Mouse (Mus musculus) T-helper 2 cell (primary cell): Measurements from ENCODE around the gene Armc2.

ENCODE experiments used
- in situ Hi-C: fragments of 300-600 bp; cut with MboI, MseI; formaldehyde crosslinking; loops from one replicate; pipeline ENCODE4 v1.15.1; 2025; ENCODE audit warnings: high pct_unique_total_duplicates

Armc2 gene

DNA sequence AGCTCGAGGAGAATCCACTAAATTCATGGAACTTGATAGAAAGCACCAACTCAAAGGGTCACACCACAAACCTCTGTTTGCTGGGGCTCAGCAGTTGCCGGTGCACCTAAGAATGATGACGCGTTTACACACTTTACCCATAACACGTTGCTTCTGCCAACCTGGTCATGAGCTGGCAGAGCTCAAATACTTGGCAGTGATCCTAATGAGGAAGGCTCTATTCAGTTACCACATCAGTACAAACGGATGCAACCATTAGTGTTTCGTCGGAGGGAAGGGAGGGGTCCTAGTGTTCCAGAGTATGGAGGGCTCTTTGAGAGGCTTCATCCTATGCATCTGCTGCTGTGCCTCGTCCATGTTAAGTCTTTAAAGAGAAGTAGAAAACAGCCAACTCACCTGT, 3.3 kb upstream of the Armc2 start:
- in situ Hi-C loops: no loop called here

DNA sequence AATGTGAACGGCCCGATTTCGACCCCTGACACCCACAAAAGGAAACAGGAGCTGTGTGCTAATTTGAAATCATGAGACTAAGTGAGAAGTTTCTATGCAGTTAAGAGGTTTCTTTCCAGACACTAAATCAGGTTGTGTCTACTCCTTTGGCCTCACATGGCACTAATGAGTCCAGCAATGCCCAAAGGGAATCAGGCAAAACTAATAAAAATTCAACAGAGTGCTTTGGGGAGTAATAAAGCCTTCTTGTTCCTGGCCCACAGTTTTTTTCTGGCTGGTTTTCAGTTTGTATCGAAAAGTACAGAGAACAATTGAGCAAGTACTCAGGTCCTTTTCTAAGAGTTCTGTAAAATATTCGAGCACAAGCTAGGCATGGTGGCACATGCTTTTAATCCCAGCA, 4.2 kb downstream of the Armc2 start:
- in situ Hi-C loops: no loop called here

DNA sequence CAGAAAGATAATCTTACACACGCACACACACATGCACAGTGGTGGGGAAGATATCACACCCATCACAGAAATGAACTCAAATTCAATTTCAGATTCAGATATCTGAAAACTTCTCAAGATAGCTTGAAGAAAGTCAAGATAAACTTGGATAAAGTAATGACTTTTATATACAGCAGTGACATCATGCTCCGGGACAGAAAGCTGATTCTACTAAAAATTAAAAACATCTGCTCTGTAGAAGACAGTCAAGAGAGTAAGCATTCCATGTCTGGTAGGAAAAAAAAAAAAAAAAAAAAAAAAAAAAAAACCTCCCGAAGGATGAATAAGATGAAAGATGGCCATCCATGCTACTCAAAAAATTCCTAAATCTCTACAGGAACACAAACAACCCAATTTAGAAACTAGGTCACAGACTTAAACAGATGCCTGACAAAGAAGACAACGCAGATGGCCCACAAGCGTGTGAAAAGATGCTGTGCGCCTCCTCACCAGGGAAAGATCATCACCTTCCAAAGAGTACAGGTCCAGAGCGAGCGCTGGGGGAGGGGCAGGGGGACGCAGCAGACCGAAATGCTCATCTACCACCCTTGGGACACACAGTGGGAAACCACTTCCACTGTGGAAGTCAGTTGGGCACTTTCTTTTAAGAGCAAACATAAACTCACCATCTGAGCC, 7.3 kb downstream of the Armc2 start:
- in situ Hi-C loops: no loop called here

DNA sequence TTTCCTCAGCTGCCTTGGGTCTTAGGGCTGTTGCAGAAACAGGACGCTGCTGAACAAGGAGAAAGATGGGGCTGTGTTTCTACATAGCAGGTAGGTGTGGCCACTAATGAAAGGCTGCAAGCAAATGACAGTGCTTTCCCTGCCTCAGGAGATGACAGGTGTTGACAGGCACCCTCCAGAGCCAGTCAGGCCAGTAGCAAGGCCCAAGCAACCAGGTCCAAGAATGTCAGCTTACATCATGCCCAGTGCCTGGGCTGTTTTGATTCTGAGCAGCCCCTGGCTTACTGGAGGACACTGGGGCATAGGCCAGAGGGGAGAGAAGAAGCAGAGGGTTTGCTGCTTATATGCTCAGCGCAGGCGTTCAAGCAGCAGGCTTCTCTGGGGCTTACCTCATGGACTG, 13.0 kb downstream of the Armc2 start:
- in situ Hi-C loops: no loop called here

DNA sequence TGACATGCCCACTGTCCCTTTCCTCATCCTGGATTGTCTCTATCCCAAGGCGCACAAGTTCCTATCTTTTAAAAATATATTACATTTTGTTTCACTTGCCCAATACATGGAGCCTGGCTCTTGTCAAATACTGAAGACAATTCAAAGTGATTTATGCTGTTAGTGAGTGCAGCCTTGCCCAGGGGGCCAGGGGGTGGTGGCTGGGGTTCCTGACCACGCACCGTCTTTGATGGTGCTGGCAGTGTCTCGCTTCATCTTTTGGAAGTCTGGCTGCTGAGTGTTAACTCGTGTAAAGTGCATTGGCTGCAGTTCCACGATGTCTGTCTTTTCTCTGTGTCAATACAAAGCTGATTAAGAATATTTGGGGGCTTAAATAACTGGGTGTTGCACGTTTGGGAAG, 13.6 kb downstream of the Armc2 start:
- in situ Hi-C loops: no loop called here

DNA sequence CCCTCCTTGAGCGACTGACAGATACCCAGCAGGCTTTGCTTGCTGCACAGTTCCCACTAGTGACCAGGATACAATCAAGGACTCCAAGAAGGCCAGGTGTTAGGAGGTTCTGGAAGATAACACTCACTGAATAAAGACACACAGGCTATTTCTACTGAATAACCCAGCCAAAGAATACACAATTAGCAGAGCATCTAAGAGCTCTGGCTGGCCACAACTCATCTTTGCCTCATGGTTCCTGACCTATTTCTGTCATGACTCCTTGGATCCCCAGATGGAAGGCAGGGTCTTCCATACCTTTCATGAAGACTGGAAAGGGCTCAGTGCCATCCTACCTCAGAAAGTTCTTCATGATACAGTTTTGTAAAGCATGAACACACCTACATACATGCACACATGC, 14.2 kb downstream of the Armc2 start:
- in situ Hi-C loops: no loop called here

DNA sequence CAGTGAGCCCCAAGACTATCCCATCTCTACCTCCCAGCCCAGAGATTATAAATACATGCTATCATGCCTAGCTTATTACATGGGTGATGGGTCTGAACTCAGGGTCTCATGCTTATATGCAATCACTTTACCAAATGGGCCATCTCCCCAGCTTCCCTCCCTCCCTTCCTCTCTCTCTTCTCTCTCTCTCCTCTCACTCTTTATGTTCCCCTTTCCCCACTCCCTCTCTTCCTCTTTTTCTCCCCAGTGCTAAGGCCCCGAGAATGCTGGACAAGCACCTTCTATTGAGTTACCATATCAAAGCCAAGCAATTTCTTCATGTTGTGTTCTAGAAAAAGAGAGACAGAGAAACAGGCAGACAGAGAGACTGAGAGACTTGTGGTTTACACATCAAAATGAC, 14.7 kb downstream of the Armc2 start:
- in situ Hi-C loops: no loop called here

DNA sequence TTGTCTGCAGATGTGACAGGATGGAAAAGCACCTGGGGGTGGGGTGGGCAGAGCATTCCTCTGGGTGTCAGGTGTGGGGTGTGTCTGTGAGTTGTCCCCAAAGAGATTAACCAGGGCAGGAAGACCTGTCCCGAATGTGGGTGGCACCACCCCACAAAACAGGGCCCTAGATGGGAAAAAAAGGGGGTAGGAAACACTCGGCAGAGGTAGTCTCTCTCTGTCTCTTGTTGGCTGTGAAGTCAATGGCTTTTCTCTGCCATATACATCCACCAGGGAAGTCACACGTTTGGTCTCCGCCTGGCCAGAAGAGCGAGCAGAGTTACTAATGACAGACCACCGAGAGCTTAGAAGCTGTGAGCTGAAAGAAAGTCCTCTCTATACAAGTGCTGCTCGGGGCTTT, 15.8 kb downstream of the Armc2 start:
- in situ Hi-C loops: no loop called here

DNA sequence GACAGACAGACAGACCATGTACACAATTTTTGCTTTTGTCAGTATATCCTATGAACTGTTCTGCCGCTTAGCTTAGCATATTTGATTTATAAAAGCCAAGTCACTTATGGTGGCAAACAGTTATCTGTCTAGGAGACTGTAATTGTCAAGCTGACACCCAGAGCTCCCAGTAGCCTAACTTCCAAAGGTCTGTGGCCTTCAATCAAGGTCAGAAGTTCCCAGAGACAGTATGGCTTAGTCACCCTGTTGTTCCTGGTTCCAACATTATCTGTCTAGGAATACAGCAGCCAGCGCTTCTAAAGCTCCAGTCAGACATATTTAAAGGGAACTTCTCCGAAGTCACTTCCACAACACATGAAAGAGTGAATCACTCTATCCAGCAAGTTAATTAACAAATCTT, 17.0 kb downstream of the Armc2 start:
- in situ Hi-C loops: no loop called here

DNA sequence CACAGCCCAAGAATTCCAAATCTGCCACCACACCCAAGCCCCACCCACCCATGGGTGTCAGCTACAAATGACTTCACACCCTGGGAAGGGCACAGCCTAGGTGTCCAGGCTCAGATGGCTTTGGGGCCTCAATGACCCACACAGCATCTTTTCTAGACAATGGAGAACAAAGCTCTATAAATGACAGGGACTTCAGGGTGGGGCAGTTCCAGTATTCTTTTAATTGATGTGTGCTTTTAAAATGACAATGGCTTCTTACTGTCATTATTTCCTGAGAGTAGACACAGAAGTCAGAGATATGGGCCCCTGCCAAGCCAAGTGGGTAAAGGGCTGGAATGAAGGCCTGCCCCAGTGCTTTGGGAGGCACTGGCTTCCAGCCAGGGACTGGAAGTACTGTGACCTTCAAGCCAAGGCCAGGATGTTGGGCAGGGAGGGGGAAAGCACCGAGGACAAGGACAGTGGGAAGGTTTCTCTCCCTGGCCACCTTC, 20.5 kb downstream of the Armc2 start:
- in situ Hi-C loops: no loop called here

DNA sequence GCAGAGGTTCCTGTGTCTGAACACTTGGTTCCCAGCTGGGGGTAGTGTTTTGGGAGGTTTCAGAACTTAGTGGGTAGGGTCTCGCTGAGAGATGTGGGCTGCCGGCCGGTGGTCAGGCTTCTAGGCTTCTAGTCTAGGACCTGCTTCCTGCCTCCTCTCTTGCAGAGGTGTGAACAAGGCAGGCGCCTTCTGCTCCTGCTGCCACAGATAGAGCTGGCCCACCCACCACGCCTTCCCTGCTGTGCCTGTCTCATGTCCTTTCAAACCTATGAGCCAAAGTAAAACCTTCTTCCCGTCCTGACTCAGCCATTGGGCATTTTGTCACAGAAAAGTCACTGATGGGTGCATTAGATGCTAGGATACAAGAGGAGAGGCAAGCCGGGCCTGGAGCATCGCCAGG, 22.1 kb downstream of the Armc2 start:
- in situ Hi-C loops: no loop called here

DNA sequence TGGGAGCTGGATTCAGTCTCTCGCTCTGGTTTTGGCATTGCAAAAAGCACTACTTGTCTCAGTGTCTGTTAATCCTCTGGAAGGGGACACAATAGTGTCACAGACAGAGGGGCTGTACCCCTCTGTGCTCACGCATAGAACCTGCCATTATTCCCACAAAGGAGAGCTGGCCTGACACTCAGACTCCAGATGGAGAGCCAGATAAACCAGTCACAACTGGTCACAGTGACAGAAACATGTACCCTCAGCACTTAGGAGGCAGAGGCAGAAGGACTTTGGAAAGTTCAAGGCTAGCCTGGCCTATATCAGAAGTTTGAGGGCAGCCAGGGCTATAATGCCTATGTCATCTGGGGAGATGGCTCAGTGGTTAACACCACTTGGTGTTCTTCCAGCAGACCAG, 23.2 kb downstream of the Armc2 start:
- in situ Hi-C loops: no loop called here

DNA sequence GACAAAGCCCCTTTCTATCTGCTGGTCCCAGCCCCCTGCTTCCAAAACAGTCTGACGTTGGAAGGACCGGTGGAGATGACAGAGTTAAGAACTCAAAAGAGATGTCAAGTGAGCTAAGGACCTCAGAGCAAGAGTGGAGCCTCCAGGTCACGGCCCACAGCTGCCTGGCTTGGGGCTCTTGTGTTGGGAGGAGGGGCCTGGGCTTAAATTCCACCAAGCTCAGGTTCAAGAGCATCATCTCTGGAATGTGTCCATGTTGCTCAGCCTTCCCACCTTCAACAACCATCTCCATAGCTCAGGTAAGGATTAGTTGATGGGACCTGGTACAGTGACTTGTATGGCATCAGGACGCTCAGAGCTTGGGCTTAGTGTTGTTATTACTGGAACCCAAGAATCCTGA, 23.7 kb downstream of the Armc2 start:
- in situ Hi-C loops: no loop called here

DNA sequence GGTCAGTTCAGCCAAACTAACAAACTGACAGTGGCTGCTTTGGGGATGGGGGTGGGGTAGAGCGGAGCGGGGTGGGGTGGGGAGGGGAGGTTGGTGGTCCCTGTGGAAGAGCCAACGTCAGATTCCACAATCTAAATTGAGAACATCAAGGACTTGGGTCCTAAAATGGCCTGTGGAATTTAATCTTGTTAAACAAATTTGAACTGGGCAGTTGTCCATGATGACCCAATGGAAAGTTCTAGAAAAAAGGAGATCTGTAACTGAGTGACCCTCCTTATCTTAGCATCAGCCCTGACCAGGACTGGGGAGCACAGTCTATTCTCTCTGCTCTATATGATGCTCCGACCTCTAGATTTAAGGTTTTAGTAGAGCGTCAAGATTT, 26.2 kb downstream of the Armc2 start:
- in situ Hi-C loops: no loop called here

DNA sequence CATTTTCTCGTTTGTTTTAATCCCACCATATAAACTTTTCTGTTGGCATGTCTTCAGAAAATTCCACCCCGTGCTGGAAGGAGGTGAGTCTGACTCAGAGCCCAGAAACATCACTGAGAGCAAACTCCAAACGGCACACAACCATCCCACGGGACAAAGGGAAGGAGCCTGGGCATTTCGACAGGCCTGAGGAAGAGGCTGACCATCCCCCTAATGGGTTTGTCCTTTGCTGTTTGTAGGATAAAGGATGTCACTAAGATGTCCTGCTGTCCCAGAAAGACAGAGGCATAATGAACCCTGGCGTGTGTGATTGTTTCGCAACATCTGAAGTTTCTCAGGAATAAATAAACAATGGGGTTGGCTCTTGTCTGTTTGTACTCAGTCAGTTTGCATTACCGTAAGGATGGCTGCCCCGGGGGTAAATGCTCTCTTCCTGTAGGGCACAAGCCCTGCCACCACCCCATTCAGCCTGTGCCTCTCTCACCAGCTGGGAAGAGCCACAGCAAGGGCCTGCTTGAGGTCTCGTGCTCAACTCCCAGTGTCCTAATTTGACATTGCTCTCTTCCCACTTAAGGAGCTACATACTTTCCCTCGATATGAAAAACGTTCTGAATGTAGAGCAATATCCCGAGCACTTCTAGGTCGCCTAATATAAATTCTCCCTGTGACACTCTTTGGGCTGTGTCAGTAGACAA, 26.7 kb downstream of the Armc2 start:
- in situ Hi-C loops: no loop called here

DNA sequence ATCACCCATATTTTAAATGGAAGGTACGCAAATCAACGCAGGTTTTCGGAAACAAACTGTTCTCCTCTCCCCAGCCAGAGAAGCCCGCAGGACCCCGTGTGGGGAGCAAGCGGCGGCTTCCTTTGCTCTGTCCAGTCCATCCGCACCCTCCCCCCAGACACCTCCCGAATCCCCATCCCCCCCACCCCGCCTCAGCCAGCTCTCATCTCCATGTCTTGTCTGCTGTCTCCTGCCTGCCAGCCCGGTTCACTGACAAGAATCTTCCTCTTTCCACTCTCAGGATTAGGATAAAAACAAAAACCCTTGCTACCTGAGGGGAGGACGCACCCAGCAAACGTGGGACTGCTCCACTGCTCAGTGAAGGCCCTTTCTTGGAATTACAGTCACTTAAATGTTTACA, 27.3 kb downstream of the Armc2 start:
- in situ Hi-C loops: no loop called here

DNA sequence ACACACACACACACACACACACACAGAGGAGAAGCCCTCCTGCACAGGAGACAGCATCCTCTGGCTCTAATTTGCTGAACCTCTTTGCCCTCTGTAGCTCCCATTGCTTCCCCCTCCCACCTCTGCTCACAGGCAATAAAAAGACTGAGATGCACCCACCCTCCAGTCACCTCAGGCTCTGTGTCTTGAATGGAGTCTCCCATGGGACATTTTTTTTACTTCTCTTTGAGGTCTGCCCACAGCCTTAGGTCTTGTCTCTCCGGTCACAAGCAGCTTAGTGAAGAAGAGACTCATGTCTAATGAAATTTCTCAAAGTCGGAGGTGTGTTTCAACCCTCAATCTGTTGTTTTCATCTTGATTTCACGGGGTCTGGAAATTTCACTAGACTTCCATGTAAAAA, 29.3 kb downstream of the Armc2 start:
- in situ Hi-C loops: loop anchor here (10.0 kb wide), 1 partner anchor 154 kb away; no protein-coding TSS in a partner anchor

DNA sequence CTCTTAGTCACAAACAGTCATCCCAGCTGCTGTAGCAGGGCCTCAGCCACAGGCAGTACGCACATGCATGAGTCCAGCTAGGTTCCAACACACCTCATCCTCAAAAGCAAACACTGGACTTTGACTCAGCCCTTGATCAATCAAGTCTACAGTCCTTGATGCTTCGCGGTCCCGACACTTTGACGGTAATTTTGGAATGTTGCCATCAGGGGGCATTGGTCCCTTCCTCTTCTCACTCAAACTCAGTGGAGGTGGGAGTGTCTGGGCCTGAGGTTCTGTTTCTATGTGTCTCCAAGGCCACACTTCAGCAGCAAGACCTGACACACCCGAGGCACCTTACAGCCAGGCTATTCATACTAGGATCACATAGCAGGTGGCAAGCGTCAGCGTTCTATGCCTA, 32.1 kb downstream of the Armc2 start:
- in situ Hi-C loops: loop anchor here (10.0 kb wide), 1 partner anchor 151 kb away; no protein-coding TSS in a partner anchor

DNA sequence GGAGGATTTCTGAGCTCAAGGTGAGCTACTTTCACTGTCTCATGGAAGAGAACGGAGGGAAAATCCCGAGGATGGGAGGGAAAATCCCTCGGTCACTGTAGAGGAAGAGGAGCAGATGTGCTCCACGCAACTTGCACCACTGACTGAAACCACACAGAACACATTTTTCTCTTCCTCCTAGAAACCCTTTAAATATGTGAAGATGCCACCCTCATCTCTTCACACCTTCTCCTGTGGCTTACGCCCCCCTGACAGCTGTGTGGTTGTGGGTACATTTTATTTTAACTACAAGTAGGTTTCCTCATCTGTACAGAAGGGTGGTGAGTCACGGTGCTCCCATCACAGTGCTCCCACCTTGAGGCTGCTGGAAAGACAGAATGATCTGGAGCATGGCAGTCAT, 34.0 kb downstream of the Armc2 start:
- in situ Hi-C loops: loop anchor here (5.0 to 10.0 kb wide), 3 partner anchors 48 to 308 kb away; no protein-coding TSS in a partner anchor

DNA sequence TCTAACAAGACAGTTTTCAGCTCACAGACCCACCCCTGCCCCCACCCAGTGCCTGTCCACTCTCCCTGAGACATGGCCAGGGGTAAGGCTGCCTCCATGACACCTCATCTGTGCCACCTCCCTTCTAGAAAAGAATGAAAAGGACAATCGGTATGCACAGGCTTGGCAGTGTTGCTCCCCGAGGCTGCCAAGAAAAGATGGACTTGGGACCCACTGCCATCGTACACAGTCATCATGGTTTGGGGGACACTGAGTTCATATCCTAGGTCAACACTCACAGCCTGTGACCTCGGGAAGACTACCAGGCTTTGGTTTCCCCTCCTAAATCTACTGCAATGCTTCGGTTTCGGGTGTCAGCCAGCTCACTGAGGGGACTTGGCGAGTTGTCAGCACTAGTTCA, 35.4 kb downstream of the Armc2 start:
- in situ Hi-C loops: loop anchor here (5.0 to 10.0 kb wide), 3 partner anchors 49 to 309 kb away; no protein-coding TSS in a partner anchor

DNA sequence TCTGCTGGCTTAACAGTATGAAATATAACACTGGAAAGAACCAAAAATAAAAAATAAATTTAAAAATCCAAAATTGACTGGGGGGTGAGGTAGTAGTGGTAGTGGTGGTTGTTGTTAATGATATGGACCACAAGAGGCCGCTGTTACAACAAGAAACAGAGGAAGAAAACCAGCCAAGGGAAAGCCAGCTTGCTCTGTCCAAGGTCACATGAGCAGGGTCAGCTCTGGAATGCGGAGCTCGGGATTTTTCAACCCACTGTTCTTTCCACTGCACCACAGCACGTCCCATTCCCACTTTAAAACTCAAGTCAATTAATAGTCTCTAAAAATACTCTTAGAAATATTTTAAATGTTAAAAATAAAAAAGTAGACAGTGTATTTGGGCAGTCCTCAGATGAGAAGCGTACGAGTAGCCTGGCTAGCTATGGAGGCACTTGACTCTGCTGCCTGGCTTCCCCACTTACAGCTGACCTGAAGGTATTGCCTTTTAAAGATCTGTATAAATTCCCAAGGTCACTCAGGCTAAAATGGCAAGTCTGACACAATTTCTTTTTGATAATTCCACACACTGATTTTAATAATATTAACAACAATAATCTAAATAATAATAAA, 37.4 kb downstream of the Armc2 start:
- in situ Hi-C loops: loop anchor here (5.0 to 10.0 kb wide), 3 partner anchors 51 to 311 kb away; no protein-coding TSS in a partner anchor

DNA sequence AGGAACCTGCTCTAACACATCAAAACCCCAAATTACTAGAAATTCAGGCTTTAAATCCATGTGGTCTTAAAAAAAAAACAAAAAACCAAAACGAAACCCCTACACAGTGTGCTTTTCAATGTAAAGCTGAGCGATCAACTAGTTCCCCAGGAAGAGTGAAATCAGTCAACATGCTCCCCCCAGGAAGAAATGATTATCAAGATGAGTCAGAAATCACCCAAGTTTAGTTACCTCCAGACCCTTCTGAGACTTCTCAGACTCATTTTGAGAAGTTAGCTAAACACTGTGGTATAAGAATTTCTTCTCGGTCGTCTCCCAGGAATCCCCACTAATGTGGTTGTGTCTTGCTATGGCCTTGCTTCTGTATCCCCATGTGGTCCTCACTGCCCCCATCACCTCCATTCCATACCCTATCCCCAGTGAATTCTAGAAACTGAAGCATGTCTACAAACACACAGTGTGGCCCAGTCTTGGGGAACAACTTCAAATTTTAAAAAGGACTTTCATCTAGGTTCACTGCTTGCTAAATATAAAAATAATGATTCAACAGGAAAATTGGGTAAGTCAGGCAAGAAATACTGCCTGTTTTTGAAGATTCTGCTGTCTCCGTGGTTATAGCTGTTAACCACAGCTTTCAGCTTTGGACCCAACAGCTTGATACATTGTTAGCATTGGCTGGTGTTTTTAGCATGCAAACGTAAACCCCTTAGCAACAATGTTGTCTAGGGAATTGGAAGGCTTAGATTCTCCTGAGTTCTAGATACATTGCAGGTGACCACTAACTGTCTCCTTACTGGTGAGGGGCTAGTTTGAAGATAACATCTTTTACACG, 39.6 kb downstream of the Armc2 start:
- in situ Hi-C loops: no loop called here
